Mouse (Mus musculus): ENCODE measurements around the gene Nelfb.

Nelfb gene

GRCm38 (mm10) chr2:25196172-25196954, 14.9 kb downstream of the Nelfb start, which contains the start of gene Tor4a:
Gene Tor4a (minus strand): TSS chr2:25196886.
- DNase-seq (ENCODE audit: low read depth, low spot score) = peak; percentile 96

GRCm38 (mm10) chr2:25195211-25196156, 15.8 kb downstream of the Nelfb start:
- DNase-seq (ENCODE audit: low read depth, low spot score) = peak; percentile 86

- DNase-seq (ENCODE audit: low read depth, low spot score) = no peak
Measured at GRCm38 (mm10) chr2:25194486-25195171, 16.7 kb downstream of the Nelfb start.

GRCm38 (mm10) chr2:25194006-25194405, 17.3 kb downstream of the Nelfb start:
- no peak for DNase-seq (ENCODE audit: low read depth, low spot score)

- peak; percentile 97 for DNase-seq (ENCODE audit: low read depth, low spot score)
Measured at GRCm38 (mm10) chr2:25193330-25193770, 17.9 kb downstream of the Nelfb start.

- no peak for DNase-seq (ENCODE audit: low read depth, low spot score)
Measured at GRCm38 (mm10) chr2:25187841-25188240, 23.4 kb downstream of the Nelfb start.

GRCm38 (mm10) chr2:25186575-25186930, 24.7 kb downstream of the Nelfb start:
- DNase-seq (ENCODE audit: low read depth, low spot score) = no peak

GRCm38 (mm10) chr2:25185625-25186574, 25.4 kb downstream of the Nelfb start:
- DNase-seq (ENCODE audit: low read depth, low spot score) = peak; percentile 78

GRCm38 (mm10) chr2:25184496-25184895, 26.8 kb downstream of the Nelfb start:
- no peak for DNase-seq (ENCODE audit: low read depth, low spot score)

GRCm38 (mm10) chr2:25183336-25183735, 28.0 kb downstream of the Nelfb start:
- DNase-seq (ENCODE audit: low read depth, low spot score) = no peak

- DNase-seq (ENCODE audit: low read depth, low spot score) = no peak
Measured at GRCm38 (mm10) chr2:25182664-25183063, 28.6 kb downstream of the Nelfb start.

GRCm38 (mm10) chr2:25181891-25182397, 29.3 kb downstream of the Nelfb start:
- peak; percentile 57 for DNase-seq (ENCODE audit: low read depth, low spot score)

GRCm38 (mm10) chr2:25180973-25181890, 30.1 kb downstream of the Nelfb start:
- DNase-seq (ENCODE audit: low read depth, low spot score) = peak; percentile 82

GRCm38 (mm10) chr2:25180478-25180903, 30.8 kb downstream of the Nelfb start, which contains the start of gene Nrarp:
Gene Nrarp (plus strand): TSS chr2:25180758.
- DNase-seq (ENCODE audit: low read depth, low spot score) = peak; percentile 95

- no peak for DNase-seq (ENCODE audit: low read depth, low spot score)
Measured at GRCm38 (mm10) chr2:25179566-25180217, 31.6 kb downstream of the Nelfb start.

- DNase-seq (ENCODE audit: low read depth, low spot score) = no peak
Measured at GRCm38 (mm10) chr2:25178285-25178972, 32.9 kb downstream of the Nelfb start.

GRCm38 (mm10) chr2:25177685-25178084, 33.6 kb downstream of the Nelfb start:
- no peak for DNase-seq (ENCODE audit: low read depth, low spot score)

- DNase-seq (ENCODE audit: low read depth, low spot score) = no peak
Measured at GRCm38 (mm10) chr2:25177076-25177475, 34.2 kb downstream of the Nelfb start.
